Mouse (Mus musculus) heart, embryonic 14.5 days (tissue): ENCODE results near the gene Csnk2b. TPM values are rescaled to one million over a fixed set of nuclear protein-coding genes. Genes with fewer than 3 reads are reported as not detected.

Experiments
- ATAC-seq: fragments of 200-750 bp; cut with Nextera tagmentation; 2 replicates; pipeline ENCODE4 v1.8.0; 2017; ENCODE audit warnings: low read depth, moderate TSS enrichment; ENCODE audit not compliant: insufficient number of reproducible peaks, insufficient read depth, low FRiP score
- H3K27ac ChIP-seq, 2 experiments: fragments of 200-500 bp in 1 of 2; fragments of 300-500 bp in 1 of 2; sonication (generic) in 1 of 2; replicated peaks in 1 of 2; 2 replicates each; pipeline ENCODE4 v1.5.1; 2012 to 2014; ENCODE audit warnings: low read depth in 2 of 2, low read length in 2 of 2, control low read depth in 1 of 2, mild to moderate bottlenecking in 1 of 2, mixed read lengths in 1 of 2; ENCODE audit not compliant: control insufficient read depth in 1 of 2, insufficient read depth in 1 of 2
- H3K27me3 ChIP-seq: fragments of 300-500 bp; sonication (generic); 2 replicates; pipeline ENCODE4 v1.6.1; 2014; ENCODE audit warnings: mild to moderate bottlenecking, low read length, control low read depth; ENCODE audit not compliant: control insufficient read depth, insufficient read depth
- H3K36me3 ChIP-seq: fragments of 300-500 bp; sonication (generic); 2 replicates; pipeline ENCODE4 v1.6.1; 2014; ENCODE audit warnings: mild to moderate bottlenecking, control low read depth, low read length, mixed read lengths; ENCODE audit not compliant: control insufficient read depth, insufficient read depth
- H3K4me1 ChIP-seq, 2 experiments: fragments of 200-500 bp in 1 of 2; fragments of 300-500 bp in 1 of 2; sonication (generic) in 1 of 2; 2 replicates each; pipeline ENCODE4 v1.6.1; 2012 to 2014; ENCODE audit warnings: low read length in 2 of 2, control low read depth in 1 of 2, mixed read lengths in 1 of 2; ENCODE audit not compliant: control insufficient read depth in 2 of 2, insufficient read depth in 2 of 2
- H3K4me2 ChIP-seq: fragments of 300-500 bp; sonication (generic); 2 replicates; pipeline ENCODE4 v1.6.1; 2014; ENCODE audit warnings: mild to moderate bottlenecking, low read length
- H3K4me3 ChIP-seq, 2 experiments: fragments of 200-500 bp in 1 of 2; fragments of 300-500 bp in 1 of 2; sonication (generic) in 1 of 2; 2 replicates each; pipeline ENCODE4 v1.5.1; 2012 to 2014; ENCODE audit warnings: low read length in 2 of 2, mild to moderate bottlenecking in 2 of 2, control low read depth in 1 of 2, low read depth in 1 of 2, moderate library complexity in 1 of 2; ENCODE audit not compliant: control insufficient read depth in 1 of 2, insufficient read depth in 1 of 2
- H3K9ac ChIP-seq: fragments of 300-500 bp; sonication (generic); 2 replicates; pipeline ENCODE4 v1.6.1; 2014; ENCODE audit warnings: mild to moderate bottlenecking, low read length
- H3K9me3 ChIP-seq: fragments of 300-500 bp; sonication (generic); 2 replicates; pipeline ENCODE4 v1.6.1; 2016; ENCODE audit warnings: low read length, control low read depth; ENCODE audit not compliant: control insufficient read depth
- WGBS: fragments of 180-500 bp; shearing (Covaris S2); extraction: QIAGEN DNeasy Blood & Tissue Kit; methylation state at CpG from one replicate; pipeline ENCODE4 v1.1.7; 2014; 5-methylcytosine and 5-hydroxymethylcytosine counted together
- polyA plus RNA-seq: library from polyadenylated mRNA; unstranded; fragments of >200 nt; fragmentation: Nextera tagmentation; extraction: Ambion mirVana; gene quantifications from 2 replicates; pipeline ENCODE4 v1.2.1, GENCODE M21; 2014

Csnk2b gene
- polyA plus RNA-seq, 1 experiment from 2014 or later = 234 TPM

- 74% methylated on average over 5 of the region's 5 CpGs for WGBS
- no peaks in the 10 kb centered on the region for H3K27me3 ChIP-seq
- no peak overlapping the region for H3K4me3 ChIP-seq
- H3K9me3 ChIP-seq = 0 out of 2 replicates have a peak, but pooled peaks cover 2% of the 10 kb centered on the region
- ATAC-seq = no peak
- H3K4me1 ChIP-seq = no peaks in the 10 kb centered on the region
- peaks cover 99% of the 10 kb centered on the region for H3K36me3 ChIP-seq
- no peak overlapping the region for H3K27ac ChIP-seq
- H3K9ac ChIP-seq = no peak overlapping the region
- H3K4me2 ChIP-seq = no peak overlapping the region
These were observed 26.2 kb upstream of the Csnk2b start for GRCm38 (mm10) chr17:35147922-35148639.

- Histone ChIP-seq H3K4me3 (no peak overlapping the region), H3K4me2 (no peak overlapping the region), H3K36me3 (peaks cover 99% of the 10 kb centered on the region), H3K27ac (no peak overlapping the region), H3K27me3 (no peaks in the 10 kb centered on the region), H3K9me3 (0 out of 2 replicates have a peak, but pooled peaks cover 2% of the 10 kb centered on the region), H3K4me1 (no peaks in the 10 kb centered on the region), H3K9ac (no peak overlapping the region)
- WGBS = 61% methylated on average over 3 of the region's 3 CpGs
- no peak for ATAC-seq
These were observed 25.5 kb upstream of the Csnk2b start for GRCm38 (mm10) chr17:35147348-35147747.

GRCm38 (mm10) chr17:35146139-35146538, 24.3 kb upstream of the Csnk2b start:
- ATAC-seq = no peak
- Histone ChIP-seq H3K27ac (no peak overlapping the region), H3K4me3 (no peak overlapping the region), H3K9ac (no peak overlapping the region), H3K36me3 (peaks cover 99% of the 10 kb centered on the region), H3K9me3 (0 out of 2 replicates have a peak, but pooled peaks cover 2% of the 10 kb centered on the region), H3K4me2 (no peak overlapping the region), H3K4me1 (no peaks in the 10 kb centered on the region), H3K27me3 (no peaks in the 10 kb centered on the region)
- WGBS = 82% methylated on average over 5 of the region's 5 CpGs

GRCm38 (mm10) chr17:35141971-35142370, 20.1 kb upstream of the Csnk2b start:
- no peak for ATAC-seq
- H3K4me3 ChIP-seq = no peak overlapping the region

GRCm38 (mm10) chr17:35140490-35140996, 18.7 kb upstream of the Csnk2b start:
- Histone ChIP-seq H3K4me2 (no peak overlapping the region), H3K27ac (no peak overlapping the region), H3K9me3 (0 out of 2 replicates have a peak, but pooled peaks cover 2% of the 10 kb centered on the region), H3K27me3 (no peaks in the 10 kb centered on the region), H3K9ac (no peak overlapping the region), H3K36me3 (peaks cover 82% of the 10 kb centered on the region), H3K4me3 (no peak overlapping the region), H3K4me1 (peaks cover 4 to 13% of the 10 kb centered on the region in 2 experiments; a peak in 3 of 4 replicates)
- 71% methylated on average over 16 of the region's 16 CpGs for WGBS
- ATAC-seq = no peak

More at GRCm38 (mm10) chr17:35141971-35142370, 20.1 kb upstream of the Csnk2b start:
- Histone ChIP-seq H3K9me3 (0 out of 2 replicates have a peak, but pooled peaks cover 2% of the 10 kb centered on the region), H3K4me2 (no peak overlapping the region), H3K4me1 (peaks cover 2 to 4% of the 10 kb centered on the region in 2 experiments; a peak in 3 of 4 replicates), H3K27ac (no peak overlapping the region), H3K27me3 (no peaks in the 10 kb centered on the region), H3K36me3 (peaks cover 96% of the 10 kb centered on the region), H3K9ac (no peak overlapping the region)
- 88% methylated on average over 6 of the region's 6 CpGs for WGBS

GRCm38 (mm10) chr17:35139269-35139668, 17.4 kb upstream of the Csnk2b start:
- 0 out of 2 replicates have a peak, but pooled peaks cover 2% of the 10 kb centered on the region for H3K9me3 ChIP-seq
- no peaks in the 10 kb centered on the region for H3K27me3 ChIP-seq
- H3K4me1 ChIP-seq = peaks cover 4 to 13% of the 10 kb centered on the region in 2 experiments; a peak in 3 of 4 replicates
- H3K4me2 ChIP-seq = no peak overlapping the region
- peaks cover 69% of the 10 kb centered on the region for H3K36me3 ChIP-seq
- H3K4me3 ChIP-seq = no peak overlapping the region
- ATAC-seq = no peak
- no peak overlapping the region for H3K9ac ChIP-seq
- no peak overlapping the region for H3K27ac ChIP-seq
- 86% methylated on average over 3 of the region's 3 CpGs for WGBS

GRCm38 (mm10) chr17:35135591-35136320, 13.9 kb upstream of the Csnk2b start:
- ATAC-seq = peak; percentile 51; the same call in 1 of the 2 replicates
- peak overlapping the region; percentile 96 to 100 for H3K27ac ChIP-seq
- H3K4me1 ChIP-seq = peaks cover 4 to 13% of the 10 kb centered on the region in 2 experiments; a peak in 3 of 4 replicates
- H3K27me3 ChIP-seq = no peaks in the 10 kb centered on the region
- no peaks in the 10 kb centered on the region for H3K9me3 ChIP-seq
- H3K9ac ChIP-seq = peak overlapping the region; percentile 87
- H3K4me3 ChIP-seq = peak overlapping the region; percentile 69 to 96
- H3K4me2 ChIP-seq = peak overlapping the region; percentile 87
- peaks cover 34% of the 10 kb centered on the region for H3K36me3 ChIP-seq
- WGBS = under 1% methylated on average over 43 of the region's 43 CpGs
